27 mouse cellular contexts compared by ENCODE assay signal in the genomic region with DNA sequence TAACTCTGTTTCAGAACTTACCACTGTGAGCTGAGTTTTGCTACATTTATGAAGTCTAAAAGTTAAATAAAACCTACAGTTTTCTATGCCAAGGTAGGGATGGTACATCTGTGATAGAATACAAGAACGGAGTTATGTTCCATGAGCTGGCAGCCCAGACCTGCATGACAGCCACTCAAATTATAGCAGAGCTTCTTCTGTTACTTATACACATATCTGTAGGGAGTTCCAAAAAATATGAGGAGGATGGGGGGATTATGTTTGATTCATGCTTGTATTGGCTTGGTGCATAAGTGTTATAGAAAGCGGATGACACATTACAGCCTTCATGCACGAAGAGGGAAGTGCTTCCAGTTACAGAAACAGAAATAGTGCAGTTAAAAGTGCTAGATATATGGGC.
"Had no signal": no experiment of that assay in that cellular context is flagged by ENCODE, and none has a peak within 500 bp of the region (broad histone marks: within the 10 kb centered on the region; RNA-seq: fewer than 3 reads in every experiment).

No protein-coding gene starts in this region.

- H3K9me3 ChIP-seq: heart, embryonic 13.5 days; heart, embryonic 15.5 days; hindbrain, embryonic 13.5 days; hindbrain, embryonic 15.5 days; kidney, embryonic 15.5 days; limb, embryonic 13.5 days; limb, embryonic 15.5 days; liver, embryonic 12.5 days had no signal

- H3K4me3 ChIP-seq: heart, adult 2 months; heart, embryonic 13.5 days; heart, embryonic 15.5 days; hindbrain, embryonic 13.5 days; hindbrain, embryonic 15.5 days; kidney, embryonic 15.5 days; limb, embryonic 13.5 days; limb, embryonic 15.5 days; liver, embryonic 12.5 days had no signal

- H3K36me3 ChIP-seq: heart, embryonic 13.5 days; heart, embryonic 15.5 days; hindbrain, embryonic 13.5 days; hindbrain, embryonic 15.5 days; kidney, embryonic 15.5 days; limb, embryonic 13.5 days; limb, embryonic 15.5 days; liver, embryonic 12.5 days had no signal

- DNase-seq: gastrocnemius, postnatal 14 days; gastrocnemius, postnatal 36 days; heart, adult 11 months; heart, adult 2 months; heart, postnatal 14 days; heart, postnatal 36 days; kidney, adult 11 months; kidney, adult 2 months; kidney, adult 9 months; kidney, postnatal 14 days; kidney, postnatal 36 days; layer of hippocampus, adult 9-11 months; layer of hippocampus, postnatal 36 days; left cerebral cortex, postnatal 4 days had no signal

- H3K27ac ChIP-seq: heart, adult 2 months; heart, embryonic 13.5 days; heart, embryonic 15.5 days; hindbrain, embryonic 13.5 days; hindbrain, embryonic 15.5 days; hindbrain, postnatal 0 days; kidney, embryonic 15.5 days; kidney, postnatal 0 days; limb, embryonic 13.5 days; limb, embryonic 15.5 days; liver, embryonic 12.5 days; liver, embryonic 14.5 days had no signal

- H3K4me2 ChIP-seq: heart, embryonic 11.5 days; heart, embryonic 13.5 days; heart, embryonic 15.5 days; hindbrain, embryonic 13.5 days; hindbrain, embryonic 15.5 days; kidney, embryonic 15.5 days; limb, embryonic 13.5 days; limb, embryonic 15.5 days; liver, embryonic 12.5 days had no signal

- H3K27me3 ChIP-seq: heart, embryonic 13.5 days; heart, embryonic 15.5 days; hindbrain, embryonic 13.5 days; hindbrain, embryonic 15.5 days; kidney, embryonic 15.5 days; limb, embryonic 13.5 days; limb, embryonic 15.5 days; liver, embryonic 12.5 days had no signal

- H3K9ac ChIP-seq: heart, embryonic 13.5 days; heart, embryonic 15.5 days; hindbrain, embryonic 13.5 days; hindbrain, embryonic 15.5 days; kidney, embryonic 15.5 days; limb, embryonic 13.5 days; limb, embryonic 15.5 days; liver, embryonic 12.5 days; liver, embryonic 14.5 days had no signal

- H3K4me1 ChIP-seq: heart, embryonic 13.5 days; heart, embryonic 15.5 days; hindbrain, embryonic 13.5 days; hindbrain, embryonic 15.5 days; kidney, embryonic 15.5 days; limb, embryonic 13.5 days; limb, embryonic 15.5 days; liver, embryonic 12.5 days had no signal

- ATAC-seq: hindbrain, postnatal 0 days; intestine, embryonic 16.5 days; liver, embryonic 12.5 days had no signal
